Mouse (Mus musculus): ENCODE data around the gene Atp8b3. TPM values are rescaled to one million over a fixed set of nuclear protein-coding genes. Genes with fewer than 3 reads are reported as not detected.

The Atp8b3 gene
- polyA plus RNA-seq, 1 experiment: 0.04 TPM

DNA sequence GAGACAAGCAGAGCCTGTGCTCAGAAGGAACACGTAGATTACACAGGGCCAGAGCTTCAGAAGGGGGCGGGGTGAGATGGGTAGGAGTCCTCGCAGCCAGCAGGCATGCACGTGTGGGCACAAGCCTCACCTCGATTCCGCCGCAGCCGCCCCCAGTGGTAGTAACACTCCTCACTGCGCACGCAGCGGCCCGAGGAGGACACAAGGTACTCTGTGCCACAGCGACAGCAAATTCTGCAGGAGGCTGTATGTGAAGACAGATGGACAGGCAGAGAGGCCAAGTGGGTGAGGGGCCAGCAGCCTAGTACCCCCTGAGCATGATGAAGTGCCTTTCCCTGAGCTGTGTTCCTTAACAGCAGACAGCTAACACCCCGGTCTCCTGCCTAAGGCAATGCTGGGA is 4.9 kb upstream of the Atp8b3 start:
- no peak for DNase-seq (ENCODE audit: low read depth in 1 of 2, low spot score in 2 of 2)
- WGBS: 92% methylated on average over 14 of the region's 14 CpGs
- H3K4me1 ChIP-seq (ENCODE audit: control insufficient read depth, insufficient read depth, insufficient read length): peaks cover 2% of the 10 kb centered on the region; the same call in 1 of the 2 replicates
- no peaks in the 10 kb centered on the region for H3K27me3 ChIP-seq (ENCODE audit: control insufficient read depth, insufficient read depth, low read length)
- TF ChIP-seq POLR2A (IDR thresholded peaks at IDR 0.05; ENCODE audit: low read depth, low read length): no peak
- TF ChIP-seq CTCF (IDR thresholded peaks at IDR 0.05; ENCODE audit: extremely low read depth, insufficient read depth, insufficient read length, insufficient replicate concordance): no peak
- H3K4me3 ChIP-seq (ENCODE audit: extremely low read depth, insufficient read depth, insufficient read length): no peak overlapping the region
- H3K36me3 ChIP-seq (ENCODE audit: control insufficient read depth, insufficient read depth, low read length): peaks cover 67% of the 10 kb centered on the region
- no peak overlapping the region for H3K27ac ChIP-seq (ENCODE audit: insufficient read depth, low read length)

DNA sequence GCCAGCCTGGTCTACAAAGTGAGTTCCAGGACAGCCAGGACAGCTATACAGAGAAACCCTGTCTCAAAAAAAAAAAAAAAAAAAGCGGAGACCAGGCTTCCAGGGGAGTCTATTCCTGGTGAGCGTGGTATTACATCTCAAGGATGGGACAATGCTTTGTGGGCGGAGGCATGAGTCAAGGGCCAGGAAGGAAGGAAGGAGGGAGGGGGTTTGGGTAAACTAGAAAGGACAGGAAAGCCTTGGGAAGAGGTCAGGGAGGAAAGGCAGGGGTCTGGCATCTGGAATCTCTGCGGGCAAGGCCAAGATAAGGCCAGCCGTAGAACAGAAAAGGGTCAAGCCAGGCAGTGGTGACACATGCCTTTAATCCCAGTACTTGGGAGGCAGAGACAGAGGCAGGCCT is 569 bp upstream of the Atp8b3 start:
- no peak for DNase-seq (ENCODE audit: low read depth in 1 of 2, low spot score in 2 of 2)
- H3K27me3 ChIP-seq (ENCODE audit: control insufficient read depth, insufficient read depth, low read length): no peaks in the 10 kb centered on the region
- H3K4me1 ChIP-seq (ENCODE audit: control insufficient read depth, insufficient read depth, insufficient read length): peaks cover 11% of the 10 kb centered on the region
- no peak overlapping the region for H3K27ac ChIP-seq (ENCODE audit: insufficient read depth, low read length)
- no peak for TF ChIP-seq POLR2A (IDR thresholded peaks at IDR 0.05; ENCODE audit: low read depth, low read length)
- H3K36me3 ChIP-seq (ENCODE audit: control insufficient read depth, insufficient read depth, low read length): peaks cover 30% of the 10 kb centered on the region
- 50% methylated on average over 5 of the region's 5 CpGs for WGBS
- no peak overlapping the region for H3K4me3 ChIP-seq (ENCODE audit: extremely low read depth, insufficient read depth, insufficient read length)

DNA sequence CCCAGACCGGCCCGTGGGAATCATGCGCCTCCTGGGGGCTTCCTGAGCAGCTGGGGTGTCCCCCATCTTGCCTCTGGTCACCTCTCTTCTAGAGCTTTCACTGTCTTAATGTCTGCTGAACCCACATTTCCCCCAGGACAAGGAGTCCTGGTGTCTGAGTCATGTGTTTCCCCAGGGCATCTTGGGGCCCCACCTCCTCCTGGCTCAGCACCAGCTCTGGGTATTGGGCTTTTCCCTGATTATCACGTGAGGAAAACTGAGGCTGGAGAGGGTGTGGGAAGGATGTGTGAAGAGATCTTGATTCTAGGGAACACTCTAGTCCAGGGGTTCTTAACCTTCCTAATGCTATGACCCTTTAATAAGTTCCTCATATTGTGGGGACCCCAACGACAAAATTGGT is 744 bp downstream of the Atp8b3 start:
- Histone ChIP-seq H3K27ac (ENCODE audit: insufficient read depth, low read length) (no peak overlapping the region), H3K4me3 (ENCODE audit: extremely low read depth, insufficient read depth, insufficient read length) (no peak overlapping the region), H3K27me3 (ENCODE audit: control insufficient read depth, insufficient read depth, low read length) (no peaks in the 10 kb centered on the region), H3K36me3 (ENCODE audit: control insufficient read depth, insufficient read depth, low read length) (peaks cover 17% of the 10 kb centered on the region), H3K4me1 (ENCODE audit: control insufficient read depth, insufficient read depth, insufficient read length) (peaks cover 11% of the 10 kb centered on the region)
- DNase-seq (ENCODE audit: low read depth in 1 of 2, low spot score in 2 of 2): no peak
- WGBS: 41% methylated on average over 5 of the region's 5 CpGs
- TF ChIP-seq CTCF (IDR thresholded peaks at IDR 0.05; ENCODE audit: extremely low read depth, insufficient read depth, insufficient read length, insufficient replicate concordance): no peak
- no peak for TF ChIP-seq POLR2A (IDR thresholded peaks at IDR 0.05; ENCODE audit: low read depth, low read length)

DNA sequence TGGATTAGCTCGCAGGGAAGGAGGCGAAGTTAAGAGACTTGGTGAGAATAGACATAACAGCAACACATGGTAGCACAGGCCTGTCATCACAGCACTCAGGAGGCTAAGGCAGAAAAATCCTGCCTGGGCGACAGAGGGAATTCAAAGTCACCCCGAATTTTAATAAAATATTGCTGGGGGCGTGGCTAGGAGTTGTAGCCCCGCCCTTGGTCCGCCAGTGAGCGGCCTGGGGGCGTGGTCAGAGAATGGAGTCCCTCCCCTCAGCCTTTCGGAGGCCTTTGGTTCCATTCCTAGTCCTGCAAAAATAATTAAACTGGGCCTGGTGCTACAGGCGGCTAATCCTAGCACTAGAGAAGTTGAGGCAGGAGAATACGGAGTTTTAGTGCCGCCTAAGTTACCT is 3.2 kb downstream of the Atp8b3 start:
- TF ChIP-seq CTCF (IDR thresholded peaks at IDR 0.05; ENCODE audit: extremely low read depth, insufficient read depth, insufficient read length, insufficient replicate concordance) (no peak), POLR2A (IDR thresholded peaks at IDR 0.05; ENCODE audit: low read depth, low read length) (no peak)
- Histone ChIP-seq H3K27me3 (ENCODE audit: control insufficient read depth, insufficient read depth, low read length) (no peaks in the 10 kb centered on the region), H3K36me3 (ENCODE audit: control insufficient read depth, insufficient read depth, low read length) (no peaks in the 10 kb centered on the region), H3K4me1 (ENCODE audit: control insufficient read depth, insufficient read depth, insufficient read length) (peaks cover 11% of the 10 kb centered on the region), H3K4me3 (ENCODE audit: extremely low read depth, insufficient read depth, insufficient read length) (peak overlapping the region; percentile 24; the same call in 1 of the 2 replicates), H3K27ac (ENCODE audit: insufficient read depth, low read length) (no peak overlapping the region)
- no peak for DNase-seq (ENCODE audit: low read depth in 1 of 2, low spot score in 2 of 2)
- 39% methylated on average over 13 of the region's 13 CpGs for WGBS

DNA sequence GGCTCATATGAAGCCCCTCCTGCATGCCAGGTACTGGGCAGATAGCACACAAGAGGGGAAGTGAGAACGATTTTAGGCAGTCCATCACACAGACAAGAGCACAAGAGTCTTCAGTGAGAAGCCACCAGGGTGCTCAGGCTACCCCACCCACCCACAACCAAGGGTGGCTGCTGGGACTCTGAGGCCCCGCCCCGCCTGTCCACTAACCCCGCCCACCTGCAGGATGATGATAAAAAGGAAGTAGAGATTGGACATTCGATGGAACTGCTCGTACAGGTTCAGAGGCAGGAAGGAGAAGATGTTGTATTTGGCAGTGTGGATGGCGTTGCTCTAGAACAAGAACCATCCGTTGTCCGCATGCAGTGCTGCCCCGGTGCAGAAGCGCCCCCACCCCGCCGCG is 3.9 kb downstream of the Atp8b3 start:
- H3K27ac ChIP-seq (ENCODE audit: insufficient read depth, low read length): no peak overlapping the region
- TF ChIP-seq CTCF (IDR thresholded peaks at IDR 0.05; ENCODE audit: extremely low read depth, insufficient read depth, insufficient read length, insufficient replicate concordance) (no peak), POLR2A (IDR thresholded peaks at IDR 0.05; ENCODE audit: low read depth, low read length) (no peak)
- no peaks in the 10 kb centered on the region for H3K27me3 ChIP-seq (ENCODE audit: control insufficient read depth, insufficient read depth, low read length)
- H3K4me3 ChIP-seq (ENCODE audit: extremely low read depth, insufficient read depth, insufficient read length): peak overlapping the region; percentile 24; the same call in 1 of the 2 replicates
- WGBS: 7% methylated on average over 14 of the region's 14 CpGs
- no peaks in the 10 kb centered on the region for H3K36me3 ChIP-seq (ENCODE audit: control insufficient read depth, insufficient read depth, low read length)
- peaks cover 11% of the 10 kb centered on the region for H3K4me1 ChIP-seq (ENCODE audit: control insufficient read depth, insufficient read depth, insufficient read length)
- peak; percentile 17 to 44 for DNase-seq (ENCODE audit: low read depth in 1 of 2, low spot score in 2 of 2)

DNA sequence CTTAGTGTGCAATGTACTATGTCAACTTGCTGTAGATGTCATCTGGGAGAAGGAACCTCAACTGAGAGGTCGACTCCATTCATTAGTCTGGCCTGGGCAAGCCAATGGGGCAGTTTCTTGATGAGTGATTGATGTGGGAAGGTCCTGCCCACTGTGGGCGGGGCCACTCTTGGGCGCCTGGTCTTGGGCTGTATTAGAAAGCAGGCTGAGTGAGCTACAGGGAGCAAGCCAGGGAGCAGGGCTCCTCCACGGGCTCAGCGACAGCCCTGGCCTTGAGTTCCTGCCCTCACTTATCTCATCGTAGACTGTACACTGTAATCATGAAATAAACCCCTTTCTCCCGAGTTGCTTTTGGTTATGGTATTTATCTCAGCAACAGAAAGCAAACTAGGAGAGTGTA is 5.2 kb downstream of the Atp8b3 start:
- TF ChIP-seq POLR2A (IDR thresholded peaks at IDR 0.05; ENCODE audit: low read depth, low read length) (no peak), CTCF (IDR thresholded peaks at IDR 0.05; ENCODE audit: extremely low read depth, insufficient read depth, insufficient read length, insufficient replicate concordance) (no peak)
- Histone ChIP-seq H3K4me1 (ENCODE audit: control insufficient read depth, insufficient read depth, insufficient read length) (peaks cover 8% of the 10 kb centered on the region), H3K27me3 (ENCODE audit: control insufficient read depth, insufficient read depth, low read length) (no peaks in the 10 kb centered on the region), H3K4me3 (ENCODE audit: extremely low read depth, insufficient read depth, insufficient read length) (no peak overlapping the region), H3K27ac (ENCODE audit: insufficient read depth, low read length) (no peak overlapping the region), H3K36me3 (ENCODE audit: control insufficient read depth, insufficient read depth, low read length) (no peaks in the 10 kb centered on the region)
- no peak for DNase-seq (ENCODE audit: low read depth in 1 of 2, low spot score in 2 of 2)
- WGBS: 34% methylated on average over 7 of the region's 7 CpGs

DNA sequence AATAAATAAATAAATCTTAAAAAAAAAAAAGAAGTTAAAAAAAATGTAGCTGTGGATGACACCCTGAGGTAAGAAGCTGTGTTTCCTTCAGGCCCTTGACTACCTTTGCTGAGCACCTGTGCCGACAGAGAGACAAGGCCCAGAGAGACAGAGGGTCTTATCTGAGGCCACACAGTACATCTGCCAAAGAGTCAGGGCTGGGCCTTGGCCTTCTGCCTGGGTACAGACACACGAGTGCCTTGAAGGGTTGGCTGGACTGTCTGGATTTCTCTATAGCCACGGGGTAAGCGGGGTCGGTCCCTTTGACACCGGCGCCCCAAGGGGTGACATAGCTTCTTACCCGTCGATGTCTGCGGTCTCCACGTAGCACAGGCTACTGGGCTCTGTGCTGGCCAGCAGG is 6.1 kb downstream of the Atp8b3 start:
- no peak overlapping the region for H3K4me3 ChIP-seq (ENCODE audit: extremely low read depth, insufficient read depth, insufficient read length)
- no peaks in the 10 kb centered on the region for H3K36me3 ChIP-seq (ENCODE audit: control insufficient read depth, insufficient read depth, low read length)
- H3K27me3 ChIP-seq (ENCODE audit: control insufficient read depth, insufficient read depth, low read length): no peaks in the 10 kb centered on the region
- WGBS: 86% methylated on average over 11 of the region's 11 CpGs
- DNase-seq (ENCODE audit: low read depth in 1 of 2, low spot score in 2 of 2): no peak
- TF ChIP-seq CTCF (IDR thresholded peaks at IDR 0.05; ENCODE audit: extremely low read depth, insufficient read depth, insufficient read length, insufficient replicate concordance) (no peak), POLR2A (IDR thresholded peaks at IDR 0.05; ENCODE audit: low read depth, low read length) (no peak)
- no peak overlapping the region for H3K27ac ChIP-seq (ENCODE audit: insufficient read depth, low read length)
- peaks cover 8% of the 10 kb centered on the region for H3K4me1 ChIP-seq (ENCODE audit: control insufficient read depth, insufficient read depth, insufficient read length)

Measured in spleen, adult 2 months (tissue).